Mouse (Mus musculus): Measurements from ENCODE around the gene Nr2f1. TPM values are rescaled to one million over a fixed set of nuclear protein-coding genes. Genes with fewer than 3 reads are reported as not detected.

Gene Nr2f1
- polyA plus RNA-seq, 1 experiment from 2014 or later = 8.3 TPM

GRCm38 (mm10) chr13:78168166-78168565, 31.4 kb downstream of the Nr2f1 start:
- ATAC-seq (ENCODE audit: insufficient number of reproducible peaks, insufficient read depth, low FRiP score, low read depth) = no peak
- Histone ChIP-seq H3K9me3 (ENCODE audit: control insufficient read depth, low read length) (no peaks in the 10 kb centered on the region), H3K4me3 (ENCODE audit: control insufficient read depth in 1 of 2, insufficient read depth in 1 of 2, low read depth in 1 of 2, low read length in 2 of 2) (no peak overlapping the region), H3K27me3 (ENCODE audit: control insufficient read depth, insufficient read depth, low read length) (peaks cover 64% of the 10 kb centered on the region), H3K9ac (ENCODE audit: low read length) (no peak overlapping the region), H3K4me2 (ENCODE audit: low read length) (no peak overlapping the region), H3K36me3 (ENCODE audit: control insufficient read depth, insufficient read depth, low read length) (no peaks in the 10 kb centered on the region), H3K27ac (replicated peaks in 1 of 2; ENCODE audit: control insufficient read depth in 1 of 2, insufficient read depth in 1 of 2, low read depth in 2 of 2, low read length in 2 of 2) (no peak overlapping the region), H3K4me1 (ENCODE audit: control insufficient read depth in 2 of 2, insufficient read depth in 2 of 2, low read length in 2 of 2) (peaks cover 0 to 3% of the 10 kb centered on the region in 2 experiments; a peak in 3 of 4 replicates)
- WGBS = 59% methylated on average over 4 of the region's 4 CpGs

- H3K27me3 ChIP-seq (ENCODE audit: control insufficient read depth, insufficient read depth, low read length) = peaks cover 35% of the 10 kb centered on the region
- H3K4me1 ChIP-seq (ENCODE audit: control insufficient read depth in 2 of 2, insufficient read depth in 2 of 2, low read length in 2 of 2) = peaks cover 0 to 3% of the 10 kb centered on the region in 2 experiments; a peak in 2 of 4 replicates
- no peak overlapping the region for H3K27ac ChIP-seq (replicated peaks in 1 of 2; ENCODE audit: control insufficient read depth in 1 of 2, insufficient read depth in 1 of 2, low read depth in 2 of 2, low read length in 2 of 2)
- no peak for ATAC-seq (ENCODE audit: insufficient number of reproducible peaks, insufficient read depth, low FRiP score, low read depth)
- no peak overlapping the region for H3K4me2 ChIP-seq (ENCODE audit: low read length)
- no peak overlapping the region for H3K9ac ChIP-seq (ENCODE audit: low read length)
- no peak overlapping the region for H3K4me3 ChIP-seq (ENCODE audit: control insufficient read depth in 1 of 2, insufficient read depth in 1 of 2, low read depth in 1 of 2, low read length in 2 of 2)
- no peaks in the 10 kb centered on the region for H3K9me3 ChIP-seq (ENCODE audit: control insufficient read depth, low read length)
- no peaks in the 10 kb centered on the region for H3K36me3 ChIP-seq (ENCODE audit: control insufficient read depth, insufficient read depth, low read length)
These were observed 34.6 kb downstream of the Nr2f1 start for GRCm38 (mm10) chr13:78164941-78165340.

- peak overlapping the region; percentile 96 for H3K4me2 ChIP-seq (ENCODE audit: low read length)
- H3K4me3 ChIP-seq (ENCODE audit: control insufficient read depth in 1 of 2, insufficient read depth in 1 of 2, low read depth in 1 of 2, low read length in 2 of 2) = peak overlapping the region; percentile 69 to 88
- peaks cover 25% of the 10 kb centered on the region for H3K27me3 ChIP-seq (ENCODE audit: control insufficient read depth, insufficient read depth, low read length)
- H3K4me1 ChIP-seq (ENCODE audit: control insufficient read depth in 2 of 2, insufficient read depth in 2 of 2, low read length in 2 of 2) = peaks cover 0 to 3% of the 10 kb centered on the region in 2 experiments; a peak in 2 of 4 replicates
- peak; percentile 85 for ATAC-seq (ENCODE audit: insufficient number of reproducible peaks, insufficient read depth, low FRiP score, low read depth)
- WGBS = under 1% methylated on average over 85 of the region's 86 CpGs
- H3K9me3 ChIP-seq (ENCODE audit: control insufficient read depth, low read length) = no peaks in the 10 kb centered on the region
- 0 out of 4 replicates have a peak overlapping the region, but pooled peaks of 1 of the 2 experiments have one; percentile 39 for H3K27ac ChIP-seq (replicated peaks in 1 of 2; ENCODE audit: control insufficient read depth in 1 of 2, insufficient read depth in 1 of 2, low read depth in 2 of 2, low read length in 2 of 2)
- no peaks in the 10 kb centered on the region for H3K36me3 ChIP-seq (ENCODE audit: control insufficient read depth, insufficient read depth, low read length)
- H3K9ac ChIP-seq (ENCODE audit: low read length) = peak overlapping the region; percentile 72
These were observed 36.2 kb downstream of the Nr2f1 start for GRCm38 (mm10) chr13:78163087-78163958.

GRCm38 (mm10) chr13:78162149-78162548, 37.4 kb downstream of the Nr2f1 start:
- WGBS = 59% methylated on average over 2 of the region's 2 CpGs
- H3K9ac ChIP-seq (ENCODE audit: low read length) = no peak overlapping the region

GRCm38 (mm10) chr13:78157465-78157864, 42.1 kb downstream of the Nr2f1 start:
- WGBS = 89% methylated on average over 5 of the region's 5 CpGs
- H3K27ac ChIP-seq (replicated peaks in 1 of 2; ENCODE audit: control insufficient read depth in 1 of 2, insufficient read depth in 1 of 2, low read depth in 2 of 2, low read length in 2 of 2) = no peak overlapping the region
- no peak for ATAC-seq (ENCODE audit: insufficient number of reproducible peaks, insufficient read depth, low FRiP score, low read depth)
- H3K9ac ChIP-seq (ENCODE audit: low read length) = no peak overlapping the region
- H3K4me3 ChIP-seq (ENCODE audit: control insufficient read depth in 1 of 2, insufficient read depth in 1 of 2, low read depth in 1 of 2, low read length in 2 of 2) = no peak overlapping the region
- H3K27me3 ChIP-seq (ENCODE audit: control insufficient read depth, insufficient read depth, low read length) = no peaks in the 10 kb centered on the region
- no peaks in the 10 kb centered on the region for H3K4me1 ChIP-seq (ENCODE audit: control insufficient read depth in 2 of 2, insufficient read depth in 2 of 2, low read length in 2 of 2)
- H3K4me2 ChIP-seq (ENCODE audit: low read length) = no peak overlapping the region
- H3K9me3 ChIP-seq (ENCODE audit: control insufficient read depth, low read length) = no peaks in the 10 kb centered on the region
- no peaks in the 10 kb centered on the region for H3K36me3 ChIP-seq (ENCODE audit: control insufficient read depth, insufficient read depth, low read length)

More at GRCm38 (mm10) chr13:78162149-78162548, 37.4 kb downstream of the Nr2f1 start:
- Histone ChIP-seq H3K27me3 (ENCODE audit: control insufficient read depth, insufficient read depth, low read length) (peaks cover 19% of the 10 kb centered on the region; the same call in 1 of the 2 replicates), H3K4me1 (ENCODE audit: control insufficient read depth in 2 of 2, insufficient read depth in 2 of 2, low read length in 2 of 2) (peaks cover 0 to 3% of the 10 kb centered on the region in 2 experiments; a peak in 2 of 4 replicates), H3K4me2 (ENCODE audit: low read length) (no peak overlapping the region), H3K27ac (replicated peaks in 1 of 2; ENCODE audit: control insufficient read depth in 1 of 2, insufficient read depth in 1 of 2, low read depth in 2 of 2, low read length in 2 of 2) (no peak overlapping the region), H3K9me3 (ENCODE audit: control insufficient read depth, low read length) (no peaks in the 10 kb centered on the region), H3K4me3 (ENCODE audit: control insufficient read depth in 1 of 2, insufficient read depth in 1 of 2, low read depth in 1 of 2, low read length in 2 of 2) (no peak overlapping the region), H3K36me3 (ENCODE audit: control insufficient read depth, insufficient read depth, low read length) (no peaks in the 10 kb centered on the region)
- no peak for ATAC-seq (ENCODE audit: insufficient number of reproducible peaks, insufficient read depth, low FRiP score, low read depth)

Other genes with a start within 250 kb of the Nr2f1 start
- 0.66 and 1.3 TPM in 2 replicates for gene Pou5f2, start 174.9 kb downstream of the Nr2f1 start, polyA plus RNA-seq (2014; fragmentation: Nextera tagmentation; extraction: Ambion mirVana)

Data from heart, embryonic 14.5 days (tissue).